Mouse (Mus musculus): Measurements from ENCODE around the gene Rhag.

Rhag gene

DNA sequence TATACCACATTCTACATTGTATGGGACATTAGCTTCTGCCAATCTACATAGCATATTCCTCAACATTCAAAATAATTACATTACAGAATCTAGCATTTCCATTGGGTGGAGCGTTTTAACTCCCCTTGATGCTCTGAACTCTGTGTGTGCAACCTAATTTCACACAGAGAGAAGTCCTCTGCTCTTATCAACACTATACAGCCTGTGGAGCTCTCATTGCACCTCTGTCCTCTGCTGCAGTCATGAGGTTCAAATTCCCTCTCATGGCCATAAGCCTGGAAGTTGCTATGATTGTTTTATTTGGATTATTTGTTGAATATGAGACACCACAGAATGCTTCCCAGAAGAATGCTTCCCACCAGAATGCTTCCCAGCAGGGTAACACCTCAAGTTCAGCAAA lies at the start of gene Rhag:
Rhag (plus strand) TSS at position 193 of the 400 bp plus-strand sequence.
- DNase-seq (ENCODE audit: low spot score): no peak

GRCm38 (mm10) chr17:40763662-40764061 lies 47.3 kb upstream of the Rhag start:
- no peak for DNase-seq (ENCODE audit: low spot score)

GRCm38 (mm10) chr17:40767120-40767519 lies 43.8 kb upstream of the Rhag start:
- DNase-seq (ENCODE audit: low spot score): no peak

DNA sequence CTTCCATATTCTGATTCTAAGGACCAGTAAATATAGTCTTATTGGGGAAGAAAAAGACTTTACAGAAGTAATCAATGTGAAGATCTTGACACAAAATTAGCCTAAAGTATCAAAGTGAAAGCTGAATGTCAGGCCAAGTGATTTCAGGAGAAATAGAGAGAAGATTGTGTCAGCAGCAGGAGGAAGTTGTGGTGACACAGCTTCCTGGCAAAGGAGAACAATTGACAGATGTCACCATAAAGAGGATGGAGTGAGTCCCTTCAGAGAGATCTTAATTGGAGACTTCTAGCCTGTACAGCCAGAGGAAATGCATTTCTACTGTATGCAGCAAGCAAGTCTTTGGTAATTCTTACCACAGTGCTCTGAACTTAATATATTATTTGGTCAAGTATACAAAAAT lies 21.0 kb upstream of the Rhag start:
- DNase-seq (ENCODE audit: low spot score): no peak

DNA sequence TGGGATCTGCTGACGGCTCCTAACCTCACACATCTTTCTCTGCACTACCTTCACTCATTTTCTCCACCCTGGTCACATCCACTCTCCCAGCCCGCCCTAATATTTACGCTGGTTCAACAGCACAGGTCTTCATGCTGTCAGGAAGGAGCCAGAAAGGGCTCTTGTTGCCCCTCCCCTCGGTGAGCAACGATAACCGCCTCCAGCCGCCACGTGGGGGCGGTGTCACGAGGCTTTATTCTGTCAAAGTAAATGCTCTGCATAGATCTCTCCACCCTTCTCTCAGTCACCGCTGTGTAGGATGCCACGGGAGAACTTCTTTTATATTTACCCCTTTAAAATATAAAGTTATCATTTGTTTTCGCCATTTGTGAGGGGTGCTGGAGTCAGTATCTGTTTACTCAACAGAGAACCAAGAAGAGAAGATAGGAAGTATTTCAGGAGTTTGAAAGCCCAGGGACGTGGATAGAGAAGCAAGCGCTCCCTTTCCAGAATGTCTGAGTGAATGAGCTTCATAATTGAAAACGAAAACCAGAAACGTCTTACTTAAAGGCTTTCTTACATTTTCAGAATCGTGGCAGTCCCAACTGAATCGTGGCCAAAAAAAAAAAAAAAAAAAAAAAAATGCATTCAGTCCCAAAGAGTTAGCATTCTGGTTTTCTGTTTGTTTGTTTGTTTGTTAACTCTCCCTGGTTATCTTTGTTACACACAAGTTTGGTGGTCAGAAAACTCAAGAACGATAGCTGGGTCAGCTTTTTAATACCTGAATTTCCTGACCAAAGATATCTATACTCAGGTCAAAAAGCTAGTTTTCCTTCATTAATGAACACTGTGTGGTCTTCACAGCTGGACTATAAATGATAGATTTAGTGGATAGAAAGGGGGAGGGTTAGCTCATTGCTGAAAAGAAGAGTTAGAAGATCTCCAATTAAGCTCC lies 16.7 kb upstream of the Rhag start:
- no peak for DNase-seq (ENCODE audit: low spot score)

GRCm38 (mm10) chr17:40802707-40803340 lies 8.1 kb upstream of the Rhag start:
- DNase-seq (ENCODE audit: low spot score): no peak

GRCm38 (mm10) chr17:40806550-40806949 lies 4.4 kb upstream of the Rhag start:
- no peak for DNase-seq (ENCODE audit: low spot score)

DNA sequence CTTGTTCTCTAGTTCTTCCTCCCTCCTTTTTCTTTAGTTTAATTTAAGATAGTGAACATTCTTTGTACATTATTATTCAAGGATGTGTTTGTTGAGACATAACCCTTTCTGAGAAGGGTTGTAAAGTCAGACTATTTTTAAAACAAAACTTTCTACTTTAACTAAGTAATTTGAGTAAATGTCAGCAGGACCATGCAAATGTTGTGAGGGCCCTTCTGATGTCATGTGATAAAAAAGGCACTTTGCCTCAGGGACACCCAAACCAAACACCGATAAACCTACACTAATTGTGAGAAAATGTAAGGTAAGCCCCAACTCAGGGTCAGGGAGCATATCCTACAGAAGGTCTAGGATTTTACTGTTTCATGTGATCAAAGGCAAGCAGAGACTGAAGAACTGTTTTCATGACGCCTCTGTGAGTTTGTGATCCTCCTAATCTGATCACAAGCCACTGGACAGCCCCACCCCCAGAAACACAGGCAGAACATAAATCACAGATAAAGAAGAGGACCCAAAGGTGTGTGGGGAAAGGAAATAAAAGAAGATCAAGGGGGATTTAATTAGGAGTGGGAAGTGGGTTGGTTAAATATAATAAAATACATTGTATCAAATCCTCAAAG lies 3.9 kb upstream of the Rhag start, which contains the start of gene Crisp2:
Crisp2 (minus strand) TSS at position 51 of the 620 bp plus-strand sequence.
- DNase-seq (ENCODE audit: low spot score): no peak

GRCm38 (mm10) chr17:40808071-40808470 lies 2.9 kb upstream of the Rhag start:
- no peak for DNase-seq (ENCODE audit: low spot score)

GRCm38 (mm10) chr17:40811560-40811959 lies 634 bp downstream of the Rhag start:
- no peak for DNase-seq (ENCODE audit: low spot score)

DNA sequence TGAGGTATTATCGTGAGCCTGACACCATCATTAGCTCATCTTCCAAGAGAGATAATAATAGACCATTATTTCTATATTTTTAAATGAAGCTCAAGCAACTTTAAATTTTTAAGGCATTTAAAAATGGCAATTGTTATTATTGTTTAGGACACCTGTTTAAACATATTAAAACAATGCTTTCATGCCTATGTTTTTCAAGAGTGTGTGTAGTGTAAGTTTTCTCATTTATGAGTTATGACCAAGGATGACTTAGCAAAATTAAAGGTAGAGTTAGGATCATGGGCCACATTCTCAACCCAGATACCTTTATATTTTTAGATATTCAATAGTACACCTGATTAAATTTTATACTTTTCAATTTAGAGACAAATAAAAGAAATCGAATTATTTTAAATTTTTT lies 1.3 kb downstream of the Rhag start:
- DNase-seq (ENCODE audit: low spot score): no peak

- DNase-seq (ENCODE audit: low spot score): no peak
Observed at GRCm38 (mm10) chr17:40817340-40817943, 6.5 kb downstream of the Rhag start.

- no peak for DNase-seq (ENCODE audit: low spot score)
Observed at GRCm38 (mm10) chr17:40821477-40821876, 10.6 kb downstream of the Rhag start.

DNA sequence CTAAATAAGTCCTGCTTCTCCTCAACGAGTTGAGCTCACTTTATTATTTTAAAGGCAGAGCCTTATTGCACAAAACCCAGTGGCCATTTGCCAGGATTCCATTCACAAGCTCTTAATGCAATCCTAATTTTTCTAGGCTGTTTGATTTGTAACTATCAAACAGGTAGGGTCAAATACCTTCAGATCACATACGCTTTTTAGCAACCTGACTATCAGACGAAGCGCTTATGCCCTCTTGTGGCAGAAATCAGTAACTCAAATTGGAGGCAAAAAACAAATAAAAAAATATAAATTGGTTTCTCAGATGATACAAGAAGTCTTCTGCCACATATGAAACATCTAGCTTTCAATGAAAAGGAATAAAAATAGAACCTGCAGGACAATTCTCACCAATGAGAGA lies 12.9 kb downstream of the Rhag start:
- DNase-seq (ENCODE audit: low spot score): no peak

GRCm38 (mm10) chr17:40824549-40824948 lies 13.6 kb downstream of the Rhag start:
- DNase-seq (ENCODE audit: low spot score): no peak

GRCm38 (mm10) chr17:40831870-40832269 lies 20.9 kb downstream of the Rhag start:
- no peak for DNase-seq (ENCODE audit: low spot score)

DNA sequence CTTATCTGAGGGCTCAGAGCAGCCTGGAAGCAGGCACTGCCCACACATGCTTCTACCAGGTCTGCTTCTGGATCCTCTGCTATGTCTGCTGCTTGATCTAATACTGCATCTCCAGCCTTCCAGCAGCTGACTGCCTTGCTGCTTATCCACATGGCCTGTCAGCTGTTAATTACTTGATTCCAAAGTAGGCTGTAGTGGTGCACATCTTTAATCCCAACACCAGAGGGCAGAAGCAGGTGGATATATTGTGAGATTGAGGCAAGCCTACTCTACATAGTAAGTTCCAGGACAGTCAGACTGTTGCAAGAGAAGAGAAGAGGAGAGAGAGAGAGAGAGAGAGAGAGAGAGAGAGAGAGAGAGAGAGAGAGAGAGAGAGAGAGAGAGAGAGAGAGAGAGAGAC lies 26.4 kb downstream of the Rhag start:
- DNase-seq (ENCODE audit: low spot score): no peak

- no peak for DNase-seq (ENCODE audit: low spot score)
Observed at GRCm38 (mm10) chr17:40855065-40855464, 44.1 kb downstream of the Rhag start.

DNA sequence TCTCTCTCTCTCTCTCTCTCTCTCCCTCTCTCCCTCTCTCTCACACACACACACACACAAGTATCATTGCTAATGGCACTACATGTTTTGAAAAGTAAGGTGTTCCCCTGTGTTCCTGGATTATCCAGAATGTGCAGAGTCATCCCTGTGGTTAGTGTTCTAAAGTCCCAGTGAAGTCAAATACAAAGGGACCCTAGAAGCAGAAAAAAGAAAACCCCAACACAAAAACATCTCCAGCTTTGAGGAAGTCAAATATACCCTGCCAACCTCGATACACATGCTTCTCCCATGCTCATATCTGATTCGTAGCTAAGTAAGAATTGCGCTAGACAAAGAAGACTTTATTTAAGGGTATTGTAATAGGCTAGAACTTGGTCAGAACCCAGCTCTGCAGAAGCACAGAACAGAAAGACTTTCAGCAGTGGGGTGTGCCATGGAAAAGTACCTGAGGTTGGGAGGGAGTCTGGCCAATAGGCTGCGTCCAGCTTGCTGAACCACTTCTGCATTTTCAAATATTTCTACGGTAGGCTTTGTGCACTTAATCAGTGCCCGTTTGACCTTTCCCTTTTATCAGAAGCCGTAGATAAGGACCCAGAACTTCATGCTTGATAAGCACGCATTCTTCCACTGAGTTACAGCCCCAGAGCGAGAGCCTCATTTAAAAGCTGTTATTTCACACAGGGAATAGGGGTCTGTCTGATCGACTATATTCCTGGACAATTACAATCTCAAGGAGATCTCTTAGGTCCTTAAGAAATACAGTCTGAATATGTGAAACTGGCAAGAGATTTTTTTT lies 58.2 kb downstream of the Rhag start:
- DNase-seq (ENCODE audit: low spot score): no peak

DNA sequence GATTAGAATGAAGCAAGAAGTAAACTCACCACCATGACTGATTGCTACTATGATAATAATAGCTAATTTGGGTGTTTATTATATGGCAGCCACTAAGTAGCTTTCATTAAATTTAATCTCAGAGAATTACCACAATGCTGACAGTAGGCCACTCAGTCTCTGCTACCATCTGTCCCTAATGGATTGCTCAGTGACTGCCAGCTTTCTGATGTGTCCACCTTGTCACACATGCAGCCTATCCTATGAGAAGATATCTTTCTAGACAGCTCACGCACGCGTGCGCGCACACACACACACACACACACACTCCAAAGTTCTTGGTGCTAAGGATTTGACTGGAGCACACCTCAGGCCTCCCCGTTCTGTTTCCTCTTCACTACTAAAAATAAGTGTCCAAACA lies 61.7 kb downstream of the Rhag start:
- no peak for DNase-seq (ENCODE audit: low spot score)

DNA sequence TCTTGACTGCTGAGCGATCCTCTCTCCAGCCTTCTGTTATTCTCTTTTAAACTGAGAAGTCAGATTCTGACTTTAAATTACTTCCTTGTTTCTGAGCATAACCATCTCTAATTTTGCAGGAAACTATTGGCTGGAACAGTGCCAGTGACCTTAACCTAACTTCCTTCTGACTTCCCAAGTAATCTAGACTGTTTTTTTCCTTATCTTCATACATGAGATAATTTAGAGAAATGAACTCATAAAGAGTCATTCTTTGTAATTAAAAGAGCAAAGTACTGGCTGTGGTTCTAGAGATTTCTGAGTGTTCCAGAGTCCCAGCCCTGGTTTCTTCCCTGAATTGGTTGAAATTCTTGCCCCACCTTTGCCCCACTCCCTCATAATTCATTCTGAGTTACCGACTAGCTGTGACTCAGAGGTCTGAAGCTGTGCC lies 62.7 kb downstream of the Rhag start:
- no peak for DNase-seq (ENCODE audit: low spot score)

- no peak for DNase-seq (ENCODE audit: low spot score)
Observed at GRCm38 (mm10) chr17:40874701-40875100, 63.8 kb downstream of the Rhag start.

Measured in ovary, postnatal 10 days (tissue).